Mouse (Mus musculus) C2C12 (cell line): ENCODE measurements at regions not wholly inside any gene's neighbourhood (a gene's known extent, or its start where the extent isn't known, plus 50 kb on each side); places are given as distances from the start of the nearest gene placed in this dataset.

ENCODE experiments used
- CTCF ChIP-seq: IDR thresholded peaks from one replicate; pipeline ENCODE4 v1.5.1; 2011; ENCODE audit not compliant: control insufficient read depth, insufficient read depth, insufficient read length
- FOSL1 ChIP-seq: IDR thresholded peaks from one replicate; pipeline ENCODE4 v1.8.0; 2011; ENCODE audit warnings: mild to moderate bottlenecking, low read length; ENCODE audit not compliant: poor library complexity, insufficient read depth, severe bottlenecking
- MAX ChIP-seq: IDR thresholded peaks from one replicate; pipeline ENCODE4 v1.6.1; 2011; ENCODE audit warnings: mild to moderate bottlenecking, control low read depth
- USF1 ChIP-seq: IDR thresholded peaks from one replicate; pipeline ENCODE4 v1.6.1; 2011; ENCODE audit warnings: low read depth, mild to moderate bottlenecking, control low read depth, moderate library complexity

- TF ChIP-seq CTCF, result no peak
- no peak for TF ChIP-seq MAX
- TF ChIP-seq USF1, result no peak
- TF ChIP-seq FOSL1, result no peak
These were observed 77.9 kb downstream of the Gm5426 start for GRCm38 (mm10) chr10:96214285-96214684.
